Mouse (Mus musculus) kidney, embryonic 15.5 days (tissue): ENCODE results near the gene Dand5. TPM values are rescaled to one million over a fixed set of nuclear protein-coding genes. Genes with fewer than 3 reads are reported as not detected.
A peak's percentile ranks its signal among the peaks of the same experiment; 100 is the strongest.

ENCODE experiments used
- ATAC-seq: fragments of 200-750 bp; cut with Nextera tagmentation; replicated peaks from 2 replicates; pipeline ENCODE4 v1.8.0; 2017; ENCODE audit warnings: moderate TSS enrichment; ENCODE audit not compliant: low FRiP score
- H3K27ac ChIP-seq: fragments of 300-500 bp; sonication (generic); 2 replicates; pipeline ENCODE4 v1.5.1; 2015; ENCODE audit warnings: mild to moderate bottlenecking, inconsistent platforms
- H3K27me3 ChIP-seq: fragments of 300-500 bp; sonication (generic); 2 replicates; pipeline ENCODE4 v1.6.1; 2015; ENCODE audit warnings: inconsistent platforms
- H3K36me3 ChIP-seq: fragments of 300-500 bp; sonication (generic); 2 replicates; pipeline ENCODE4 v1.6.1; 2015; ENCODE audit warnings: inconsistent platforms
- H3K4me1 ChIP-seq: fragments of 300-500 bp; sonication (generic); 2 replicates; pipeline ENCODE4 v1.6.1; 2015; ENCODE audit warnings: inconsistent platforms
- H3K4me2 ChIP-seq: fragments of 300-500 bp; sonication (generic); 2 replicates; pipeline ENCODE4 v1.6.1; 2015; ENCODE audit warnings: moderate library complexity, mild to moderate bottlenecking, inconsistent platforms
- H3K4me3 ChIP-seq: fragments of 300-500 bp; sonication (generic); replicated peaks from 2 replicates; pipeline ENCODE4 v1.5.1; 2015; ENCODE audit warnings: mild to moderate bottlenecking, inconsistent platforms
- H3K9ac ChIP-seq: fragments of 300-500 bp; sonication (generic); 2 replicates; pipeline ENCODE4 v1.6.1; 2015; ENCODE audit warnings: mild to moderate bottlenecking, inconsistent platforms
- H3K9me3 ChIP-seq: fragments of 300-500 bp; sonication (generic); replicated peaks from 2 replicates; pipeline ENCODE4 v1.6.1; 2016; ENCODE audit warnings: inconsistent platforms
- WGBS: fragments of 180-500 bp; shearing (Covaris S2); methylation state at CpG from one replicate; pipeline ENCODE4 v1.1.7; 2015; ENCODE audit warnings: mixed read lengths; 5-methylcytosine and 5-hydroxymethylcytosine counted together
- polyA plus RNA-seq: library from polyadenylated mRNA; unstranded; fragments of >200 nt; fragmentation: Nextera tagmentation; extraction: Ambion mirVana; gene quantifications from 2 replicates; pipeline ENCODE4 v1.2.1, GENCODE M21; 2015

The Dand5 gene
- polyA plus RNA-seq, 1 experiment from 2014 or later = 7.0 TPM

- WGBS = under 1% methylated on average over 32 of the region's 32 CpGs
- Histone ChIP-seq H3K4me1 (peaks cover 27% of the 10 kb centered on the region), H3K9ac (no peak overlapping the region; the same call in 1 of the 2 replicates), H3K4me2 (peak overlapping the region; percentile 71), H3K27me3 (peaks cover 85% of the 10 kb centered on the region), H3K9me3 (no peaks in the 10 kb centered on the region), H3K36me3 (no peaks in the 10 kb centered on the region), H3K27ac (no peak overlapping the region), H3K4me3 (peak overlapping the region; percentile 39)
- peak; percentile 79 for ATAC-seq
These were observed 11.7 kb downstream of the Dand5 start for GRCm38 (mm10) chr8:84810896-84811295.

- H3K36me3 ChIP-seq = no peaks in the 10 kb centered on the region
- H3K27me3 ChIP-seq = peaks cover 91% of the 10 kb centered on the region
- H3K27ac ChIP-seq = no peak overlapping the region
- H3K4me2 ChIP-seq = no peak overlapping the region
- no peaks in the 10 kb centered on the region for H3K9me3 ChIP-seq
- H3K4me1 ChIP-seq = peaks cover 17% of the 10 kb centered on the region
- no peak for ATAC-seq
- no peak overlapping the region for H3K9ac ChIP-seq
- WGBS = 78% methylated on average over 5 of the region's 5 CpGs
- no peak overlapping the region for H3K4me3 ChIP-seq
These were observed 12.7 kb downstream of the Dand5 start for GRCm38 (mm10) chr8:84809941-84810280.

- 61% methylated on average over 12 of the region's 12 CpGs for WGBS
- Histone ChIP-seq H3K4me1 (peaks cover 11% of the 10 kb centered on the region), H3K4me3 (no peak overlapping the region), H3K4me2 (no peak overlapping the region), H3K9ac (no peak overlapping the region), H3K27me3 (peaks cover 91% of the 10 kb centered on the region), H3K36me3 (no peaks in the 10 kb centered on the region), H3K27ac (no peak overlapping the region), H3K9me3 (no peaks in the 10 kb centered on the region)
- no peak for ATAC-seq
These were observed 13.3 kb downstream of the Dand5 start for GRCm38 (mm10) chr8:84809109-84809940.

GRCm38 (mm10) chr8:84806031-84806430 is 16.6 kb downstream of the Dand5 start:
- 96% methylated on average over 5 of the region's 5 CpGs for WGBS
- no peak for ATAC-seq
- H3K9me3 ChIP-seq = no peaks in the 10 kb centered on the region
- no peak overlapping the region for H3K27ac ChIP-seq
- no peaks in the 10 kb centered on the region for H3K36me3 ChIP-seq
- no peak overlapping the region for H3K4me3 ChIP-seq
- peaks cover 91% of the 10 kb centered on the region for H3K27me3 ChIP-seq
- no peak overlapping the region for H3K9ac ChIP-seq
- peaks cover 10% of the 10 kb centered on the region for H3K4me1 ChIP-seq
- H3K4me2 ChIP-seq = no peak overlapping the region

- H3K4me3 ChIP-seq = peak within 1 kb of the TSS; percentile 72
- WGBS = under 1% methylated on average over 97 of the region's 125 CpGs
- H3K9me3 ChIP-seq = no peaks in the 10 kb centered on the region
- peak within 1 kb of the TSS; percentile 67 for H3K27ac ChIP-seq
- peaks cover 94% of the 10 kb centered on the region for H3K27me3 ChIP-seq
- peak within 1 kb of the TSS; percentile 91 for H3K4me2 ChIP-seq
- H3K9ac ChIP-seq = peak within 1 kb of the TSS; percentile 88
- H3K4me1 ChIP-seq = peaks cover 29% of the 10 kb centered on the region
- no peaks in the 10 kb centered on the region for H3K36me3 ChIP-seq
- peak; percentile 52 for ATAC-seq
These were observed 22.4 kb downstream of the Dand5 start, which contains the start of gene Nfix for GRCm38 (mm10) chr8:84799999-84800831. TSS of gene Nfix (minus strand) at chr8:84800344.

- ATAC-seq = 0 out of 2 replicates have a peak, but pooled peaks have one; percentile 11
- under 1% methylated on average over 99 of the region's 108 CpGs for WGBS
- H3K36me3 ChIP-seq = no peaks in the 10 kb centered on the region
- peak overlapping the region; percentile 72 for H3K4me3 ChIP-seq
- peak overlapping the region; percentile 91 for H3K4me2 ChIP-seq
- peak overlapping the region; percentile 88 for H3K9ac ChIP-seq
- H3K9me3 ChIP-seq = no peaks in the 10 kb centered on the region
- H3K27me3 ChIP-seq = peaks cover 94% of the 10 kb centered on the region
- H3K4me1 ChIP-seq = peaks cover 34% of the 10 kb centered on the region
- peak overlapping the region; percentile 67 for H3K27ac ChIP-seq
These were observed 23.3 kb downstream of the Dand5 start for GRCm38 (mm10) chr8:84799136-84799931.

- Histone ChIP-seq H3K4me1 (peaks cover 42% of the 10 kb centered on the region), H3K27ac (no peak overlapping the region)
These were observed 24.0 kb downstream of the Dand5 start for GRCm38 (mm10) chr8:84798446-84799135.

GRCm38 (mm10) chr8:84797971-84798370 is 24.7 kb downstream of the Dand5 start:
- H3K27ac ChIP-seq = no peak overlapping the region
- peaks cover 39% of the 10 kb centered on the region for H3K4me1 ChIP-seq
- peak overlapping the region; percentile 91 for H3K4me2 ChIP-seq
- ATAC-seq = no peak
- no peak overlapping the region for H3K4me3 ChIP-seq
- WGBS = 77% methylated on average over 6 of the region's 6 CpGs
- no peak overlapping the region for H3K9ac ChIP-seq
- peaks cover 94% of the 10 kb centered on the region for H3K27me3 ChIP-seq
- no peaks in the 10 kb centered on the region for H3K9me3 ChIP-seq
- H3K36me3 ChIP-seq = no peaks in the 10 kb centered on the region

More at GRCm38 (mm10) chr8:84798446-84799135, 24.0 kb downstream of the Dand5 start:
- H3K36me3 ChIP-seq = no peaks in the 10 kb centered on the region
- no peaks in the 10 kb centered on the region for H3K9me3 ChIP-seq
- 49% methylated on average over 10 of the region's 10 CpGs for WGBS
- peak overlapping the region; percentile 88 for H3K9ac ChIP-seq
- H3K27me3 ChIP-seq = peaks cover 94% of the 10 kb centered on the region
- peak overlapping the region; percentile 91 for H3K4me2 ChIP-seq
- peak overlapping the region; percentile 72 for H3K4me3 ChIP-seq
- ATAC-seq = no peak

- no peaks in the 10 kb centered on the region for H3K9me3 ChIP-seq
- no peak overlapping the region for H3K4me2 ChIP-seq
- H3K4me1 ChIP-seq = peaks cover 39% of the 10 kb centered on the region
- H3K36me3 ChIP-seq = no peaks in the 10 kb centered on the region
- no peak for ATAC-seq
- peaks cover 94% of the 10 kb centered on the region for H3K27me3 ChIP-seq
- 74% methylated on average over 15 of the region's 15 CpGs for WGBS
- H3K27ac ChIP-seq = no peak overlapping the region
- H3K4me3 ChIP-seq = no peak overlapping the region
- H3K9ac ChIP-seq = no peak overlapping the region
These were observed 25.3 kb downstream of the Dand5 start for GRCm38 (mm10) chr8:84797256-84797797.

- Histone ChIP-seq H3K4me3 (no peak overlapping the region), H3K4me2 (no peak overlapping the region)
These were observed 28.1 kb downstream of the Dand5 start for GRCm38 (mm10) chr8:84794486-84794885.

More at GRCm38 (mm10) chr8:84794486-84794885, 28.1 kb downstream of the Dand5 start:
- Histone ChIP-seq H3K36me3 (no peaks in the 10 kb centered on the region), H3K9ac (no peak overlapping the region), H3K27ac (0 out of 2 replicates have a peak overlapping the region, but pooled peaks have one; percentile 7), H3K27me3 (peaks cover 99% of the 10 kb centered on the region), H3K9me3 (no peaks in the 10 kb centered on the region), H3K4me1 (peaks cover 34% of the 10 kb centered on the region)
- no peak for ATAC-seq
- 50% methylated on average over 7 of the region's 7 CpGs for WGBS
